Mouse (Mus musculus) MEL (cell line): ENCODE results near the gene Nip7. TPM values are rescaled to one million over a fixed set of nuclear protein-coding genes. Genes with fewer than 3 reads are reported as not detected.
A peak's percentile ranks its signal among the peaks of the same experiment; 100 is the strongest.

Experiments used
- DNase-seq: peaks from one replicate; pipeline ENCODE4 v3.0.0; 2011; ENCODE audit warnings: low read depth, low spot score
- H3K27ac ChIP-seq: 2 replicates; pipeline ENCODE4 v1.5.1; 2012; ENCODE audit warnings: low read depth, mild to moderate bottlenecking, control low read depth, low read length, moderate library complexity; ENCODE audit not compliant: control insufficient read depth
- H3K27me3 ChIP-seq, 2 experiments: fragments of 150-350 bp in 1 of 2; sonication (generic) in 1 of 2; 2 replicates each; pipeline ENCODE4 v1.6.1; 2012; ENCODE audit warnings: low read length in 2 of 2, mild to moderate bottlenecking in 2 of 2, improper control_type of control experiment in 1 of 2, moderate library complexity in 1 of 2; ENCODE audit not compliant: insufficient read depth in 2 of 2, control insufficient read depth in 1 of 2
- H3K36me3 ChIP-seq, 2 experiments: 2 replicates each; pipeline ENCODE4 v1.6.1; 2012 to 2014; ENCODE audit warnings: low read length in 2 of 2, improper control_type of control experiment in 1 of 2, inconsistent platforms in 1 of 2, mild to moderate bottlenecking in 1 of 2; ENCODE audit not compliant: insufficient read depth in 2 of 2, control insufficient read depth in 1 of 2
- H3K4me1 ChIP-seq, 2 experiments: fragments of 150-350 bp in 1 of 2; sonication (generic) in 1 of 2; 2 replicates each; pipeline ENCODE4 v1.6.1; 2012; ENCODE audit warnings: low read length in 2 of 2, improper control_type of control experiment in 1 of 2, mild to moderate bottlenecking in 1 of 2; ENCODE audit not compliant: insufficient read depth in 2 of 2, control insufficient read depth in 1 of 2
- H3K4me3 ChIP-seq, 2 experiments: fragments of 150-350 bp in 1 of 2; sonication (generic) in 1 of 2; 2 replicates each; pipeline ENCODE4 v1.5.1; 2012; ENCODE audit warnings: low read depth in 2 of 2, low read length in 2 of 2, mild to moderate bottlenecking in 2 of 2, moderate library complexity in 2 of 2, control low read depth in 1 of 2, improper control_type of control experiment in 1 of 2; ENCODE audit not compliant: control insufficient read depth in 1 of 2, insufficient read depth in 1 of 2
- H3K79me2 ChIP-seq: 2 replicates; pipeline ENCODE4 v1.6.1; 2012; ENCODE audit warnings: mild to moderate bottlenecking, low read length, moderate library complexity; ENCODE audit not compliant: control insufficient read depth, poor library complexity, insufficient read depth
- H3K9ac ChIP-seq: 2 replicates; pipeline ENCODE4 v1.6.1; 2012; ENCODE audit warnings: low read depth, mild to moderate bottlenecking, control low read depth, low read length, moderate library complexity; ENCODE audit not compliant: control insufficient read depth, poor library complexity, severe bottlenecking
- H3K9me3 ChIP-seq: fragments of 150-350 bp; sonication (generic); replicated peaks from 2 replicates; pipeline ENCODE4 v1.6.1; 2012; ENCODE audit warnings: mild to moderate bottlenecking, low read length, improper control_type of control experiment, moderate library complexity; ENCODE audit not compliant: insufficient read depth
- BHLHE40 ChIP-seq: IDR thresholded peaks from 2 replicates; pipeline ENCODE4 v1.6.1; 2012; ENCODE audit warnings: low read depth, mild to moderate bottlenecking, inconsistent platforms, low read length, improper control_type of control experiment, borderline replicate concordance
- CHD1 ChIP-seq: IDR thresholded peaks from 2 replicates; pipeline ENCODE4 v1.6.1; 2012; ENCODE audit warnings: low read depth, mild to moderate bottlenecking, inconsistent platforms, low read length, improper control_type of control experiment
- CHD2 ChIP-seq: IDR thresholded peaks from 2 replicates; pipeline ENCODE4 v1.6.1; 2011; ENCODE audit warnings: low read length, improper control_type of control experiment
- CTCF ChIP-seq, 3 experiments: IDR thresholded peaks in 2 of 3; conservative IDR thresholded peaks in 1 of 3; 2 replicates each; pipeline ENCODE4 v1.5.1; 2011 to 2012; ENCODE audit warnings: low read length in 3 of 3, low read depth in 2 of 3, mild to moderate bottlenecking in 2 of 3, improper control_type of control experiment in 1 of 3, inconsistent platforms in 1 of 3, mixed read lengths in 1 of 3, moderate library complexity in 1 of 3; ENCODE audit not compliant: control insufficient read depth in 1 of 3, insufficient read depth in 1 of 3, poor library complexity in 1 of 3, severe bottlenecking in 1 of 3
- E2F4 ChIP-seq: IDR thresholded peaks from 2 replicates; pipeline ENCODE4 v1.6.1; 2011; ENCODE audit warnings: low read depth, low read length, improper control_type of control experiment, borderline replicate concordance
- ELF1 ChIP-seq: IDR thresholded peaks from 2 replicates; pipeline ENCODE4 v1.6.1; 2014; ENCODE audit warnings: low read depth, mild to moderate bottlenecking, inconsistent platforms, low read length, improper control_type of control experiment, moderate library complexity
- EP300 ChIP-seq, 2 experiments: IDR thresholded peaks; 2 replicates each; pipeline ENCODE4 v1.6.1; 2011; ENCODE audit warnings: improper control_type of control experiment in 2 of 2, low read length in 2 of 2, low read depth in 1 of 2, mild to moderate bottlenecking in 1 of 2
- ETS1 ChIP-seq: IDR thresholded peaks from 2 replicates; pipeline ENCODE4 v1.6.1; 2012; ENCODE audit warnings: low read depth, mild to moderate bottlenecking, inconsistent platforms, low read length, improper control_type of control experiment, moderate library complexity
- GABPA ChIP-seq: IDR thresholded peaks from 2 replicates; pipeline ENCODE4 v1.6.1; 2012; ENCODE audit warnings: low read depth, mild to moderate bottlenecking, inconsistent platforms, low read length, improper control_type of control experiment, moderate library complexity
- GATA1 ChIP-seq: IDR thresholded peaks from 2 replicates; pipeline ENCODE4 v1.6.1; 2011; ENCODE audit warnings: low read depth, low read length, improper control_type of control experiment
- JUND ChIP-seq: IDR thresholded peaks from 2 replicates; pipeline ENCODE4 v1.6.1; 2011; ENCODE audit warnings: low read depth, mild to moderate bottlenecking, improper control_type of control experiment, low read length
- KAT2A ChIP-seq: conservative IDR thresholded peaks from 2 replicates; pipeline ENCODE4 v1.6.1; 2012; ENCODE audit warnings: low read depth, low read length, improper control_type of control experiment, inconsistent platforms
- MAFK ChIP-seq: IDR thresholded peaks from 2 replicates; pipeline ENCODE4 v1.6.1; 2011; ENCODE audit warnings: low read depth, mild to moderate bottlenecking, low read length, improper control_type of control experiment, borderline replicate concordance
- MAX ChIP-seq: IDR thresholded peaks from 2 replicates; pipeline ENCODE4 v1.6.1; 2011; ENCODE audit warnings: low read length, improper control_type of control experiment
- MAZ ChIP-seq: IDR thresholded peaks from 2 replicates; pipeline ENCODE4 v1.6.1; 2012; ENCODE audit warnings: low read depth, mild to moderate bottlenecking, inconsistent platforms, low read length, improper control_type of control experiment
- MEF2A ChIP-seq: IDR thresholded peaks from 2 replicates; pipeline ENCODE4 v1.6.1; 2014; ENCODE audit warnings: low read depth, mild to moderate bottlenecking, inconsistent platforms, low read length, improper control_type of control experiment; ENCODE audit not compliant: poor library complexity, insufficient replicate concordance, severe bottlenecking; ENCODE audit errors: extremely low read depth
- MXI1 ChIP-seq: IDR thresholded peaks from 2 replicates; pipeline ENCODE4 v1.6.1; 2011; ENCODE audit warnings: mild to moderate bottlenecking, low read depth, low read length, improper control_type of control experiment
- MYB ChIP-seq: IDR thresholded peaks from 2 replicates; pipeline ENCODE4 v1.6.1; 2011; ENCODE audit warnings: mild to moderate bottlenecking, low read depth, low read length, improper control_type of control experiment
- MYC ChIP-seq: IDR thresholded peaks from 2 replicates; pipeline ENCODE4 v1.6.1; 2011; ENCODE audit warnings: low read depth, mild to moderate bottlenecking, low read length, improper control_type of control experiment, moderate library complexity
- NRF1 ChIP-seq: IDR thresholded peaks from 2 replicates; pipeline ENCODE4 v1.6.1; 2014; ENCODE audit warnings: low read depth, mild to moderate bottlenecking, inconsistent platforms, low read length, improper control_type of control experiment, moderate library complexity; ENCODE audit not compliant: poor library complexity, insufficient read depth, severe bottlenecking
- POLR2A ChIP-seq, 2 experiments: IDR thresholded peaks; 2 replicates each; pipeline ENCODE4 v1.6.1; 2011 to 2012; ENCODE audit warnings: low read length in 2 of 2, mild to moderate bottlenecking in 2 of 2, control low read depth in 1 of 2, improper control_type of control experiment in 1 of 2, low read depth in 1 of 2, moderate library complexity in 1 of 2; ENCODE audit not compliant: control insufficient read depth in 1 of 2, insufficient read depth in 1 of 2, poor library complexity in 1 of 2
- POLR2AphosphoS2 ChIP-seq: IDR thresholded peaks from 2 replicates; pipeline ENCODE4 v1.6.1; 2011; ENCODE audit warnings: low read length, improper control_type of control experiment
- RCOR1 ChIP-seq: IDR thresholded peaks from 2 replicates; pipeline ENCODE4 v1.6.1; 2012; ENCODE audit warnings: low read depth, mild to moderate bottlenecking, inconsistent platforms, low read length, improper control_type of control experiment
- SIN3A ChIP-seq: IDR thresholded peaks from 2 replicates; pipeline ENCODE4 v1.6.1; 2012; ENCODE audit warnings: low read length, improper control_type of control experiment, inconsistent platforms
- SMC3 ChIP-seq: IDR thresholded peaks from 2 replicates; pipeline ENCODE4 v1.6.1; 2011; ENCODE audit warnings: low read depth, low read length, improper control_type of control experiment
- TAL1 ChIP-seq: IDR thresholded peaks from 2 replicates; pipeline ENCODE4 v1.6.1; 2012; ENCODE audit warnings: mild to moderate bottlenecking, inconsistent platforms, low read length, moderate library complexity, mixed read lengths
- TBP ChIP-seq: IDR thresholded peaks from 2 replicates; pipeline ENCODE4 v1.8.0; 2011; ENCODE audit warnings: low read depth, low read length, improper control_type of control experiment
- TCF12 ChIP-seq: IDR thresholded peaks from 2 replicates; pipeline ENCODE4 v1.6.1; 2014; ENCODE audit warnings: low read depth, mild to moderate bottlenecking, inconsistent platforms, low read length, improper control_type of control experiment, moderate library complexity
- UBTF ChIP-seq: IDR thresholded peaks from 2 replicates; pipeline ENCODE4 v1.6.1; 2012; ENCODE audit warnings: low read depth, mild to moderate bottlenecking, inconsistent platforms, low read length, improper control_type of control experiment, moderate library complexity, borderline replicate concordance; ENCODE audit not compliant: insufficient read depth
- USF1 ChIP-seq: IDR thresholded peaks from 2 replicates; pipeline ENCODE4 v1.6.1; 2014; ENCODE audit warnings: low read depth, mild to moderate bottlenecking, inconsistent platforms, low read length, improper control_type of control experiment, moderate library complexity
- USF2 ChIP-seq, 2 experiments: IDR thresholded peaks; 2 replicates each; pipeline ENCODE4 v1.6.1; 2011 to 2012; ENCODE audit warnings: improper control_type of control experiment in 2 of 2, low read length in 2 of 2, borderline replicate concordance in 1 of 2, inconsistent platforms in 1 of 2, low read depth in 1 of 2, mild to moderate bottlenecking in 1 of 2; ENCODE audit not compliant: insufficient read depth in 1 of 2
- ZC3H11A ChIP-seq: IDR thresholded peaks from 2 replicates; pipeline ENCODE4 v1.6.1; 2012; ENCODE audit warnings: low read depth, mild to moderate bottlenecking, inconsistent platforms, low read length, improper control_type of control experiment
- ZKSCAN1 ChIP-seq: IDR thresholded peaks from 2 replicates; pipeline ENCODE4 v1.6.1; 2012; ENCODE audit warnings: low read depth, mild to moderate bottlenecking, inconsistent platforms, low read length, improper control_type of control experiment, moderate library complexity
- ZNF384 ChIP-seq: IDR thresholded peaks from 2 replicates; pipeline ENCODE4 v1.6.1; 2012; ENCODE audit warnings: low read depth, mild to moderate bottlenecking, inconsistent platforms, low read length, improper control_type of control experiment
- polyA plus RNA-seq, 2 experiments: library from polyadenylated mRNA; stranded (reverse) in 1 of 2; unstranded in 1 of 2; fragments of >175 nt in 1 of 2; fragments of >200 nt in 1 of 2; gene quantifications; 2 replicates each; pipeline versions ENCODE4 v1.2.1 to v1.2.4; 2012; ENCODE audit warnings: low replicate concordance in 2 of 2, low read depth in 1 of 2; ENCODE audit not compliant: insufficient read length in 2 of 2, insufficient read depth in 1 of 2, missing spikeins in 1 of 2
- total RNA-seq: library from RNA; depleted of rRNA; stranded (reverse); fragments of 300-350 nt; gene quantifications from 2 replicates; pipeline ENCODE4 v1.2.3, GENCODE M21; 2012; rRNA removed

The Nip7 gene
- total RNA-seq: 261 and 278 TPM in 2 replicates
- 100 to 1,000 TPM; 189 to 336 TPM for polyA plus RNA-seq

DNA sequence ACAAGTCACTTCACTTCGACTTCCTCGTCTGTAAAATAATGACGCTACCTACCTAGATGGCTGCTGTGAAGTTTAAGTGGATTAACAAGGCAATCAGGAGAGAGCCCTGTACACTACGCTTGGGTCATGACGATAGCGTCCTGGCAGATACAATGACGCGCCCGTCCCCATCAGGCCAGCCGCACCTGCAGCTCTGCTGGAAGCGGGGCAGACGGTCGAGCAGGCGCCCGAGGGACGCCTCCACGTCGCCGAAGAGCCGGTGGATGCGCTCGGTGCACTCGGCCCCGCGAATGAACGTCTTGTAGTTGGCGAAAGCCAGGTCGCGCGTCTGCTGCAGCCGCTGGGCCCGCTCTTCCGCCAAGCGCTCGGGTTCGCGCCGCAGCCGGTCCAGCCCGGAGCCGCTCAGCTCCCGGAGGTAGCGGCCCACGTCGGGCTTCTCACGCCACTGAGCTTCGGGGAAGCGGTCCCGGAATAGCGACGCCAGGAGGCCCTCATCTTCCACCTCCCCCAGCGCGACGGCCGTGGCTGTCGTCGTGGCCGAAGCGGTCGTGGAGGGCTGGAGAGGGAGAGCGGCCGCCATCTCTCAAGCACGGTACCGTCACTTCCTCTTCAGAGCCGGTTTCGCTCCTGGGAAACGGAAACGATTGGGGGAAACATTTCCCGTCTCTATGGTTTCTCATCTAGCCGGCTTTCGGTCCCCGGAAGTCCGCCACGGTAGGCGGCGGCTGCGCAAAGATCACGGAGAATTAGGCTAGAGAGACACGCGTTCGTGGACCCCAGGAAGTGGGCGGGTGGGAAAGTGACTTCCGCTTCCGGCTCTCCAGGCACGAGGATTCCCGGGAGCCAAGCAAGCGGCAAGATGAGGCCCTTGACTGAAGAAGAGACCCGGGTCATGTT lies at the start of gene Nip7, which contains the start of gene Cog8:
Nip7 (plus strand) TSS at position 802 of the 897 bp plus-strand sequence.
Cog8 (minus strand) TSS at position 614 of the 897 bp plus-strand sequence.
- peak within 1 kb of the TSS; percentile 97 for H3K9ac ChIP-seq
- peaks cover 48% of the 10 kb centered on the region for H3K79me2 ChIP-seq
- DNase-seq: peak; percentile 99
- H3K4me1 ChIP-seq: peaks cover 0 to 17% of the 10 kb centered on the region in 2 experiments; a peak in 2 of 4 replicates
- H3K9me3 ChIP-seq: no peaks in the 10 kb centered on the region
- no peaks in the 10 kb centered on the region for H3K27me3 ChIP-seq
- peak within 1 kb of the TSS; percentile 82 to 92 for H3K4me3 ChIP-seq
- peaks cover 3 to 27% of the 10 kb centered on the region in 2 experiments for H3K36me3 ChIP-seq
- H3K27ac ChIP-seq: peak within 1 kb of the TSS; percentile 75
- TF ChIP-seq CHD2 (no peak), ZNF384 (no peak), TAL1 (no peak), CHD1 (no peak; the same call in 1 of the 2 replicates), MAFK (no peak), GATA1 (no peak), BHLHE40 (0 out of 2 replicates have a peak, but pooled peaks have one; percentile 33), TBP (peak; percentile 85), NRF1 (peak; percentile 77), TCF12 (peak; percentile 68), KAT2A (peak; percentile 91), MAX (peak; percentile 92), POLR2AphosphoS2 (peak; percentile 91; the same call in 1 of the 2 replicates), ELF1 (peak; percentile 99), JUND (no peak), MYC (peak; percentile 97), POLR2A (IDR thresholded peaks at IDR 0.05; ENCODE audit: control insufficient read depth in 1 of 2, insufficient read depth in 1 of 2, low read depth in 1 of 2, low read length in 2 of 2, poor library complexity in 1 of 2) (peak; percentile 84 to 88; a peak in 3 of 4 replicates), MXI1 (peak; percentile 98), ZC3H11A (no peak), USF1 (no peak), EP300 (IDR thresholded peaks at IDR 0.05; ENCODE audit: low read depth in 1 of 2, low read length in 2 of 2) (no peak), ZKSCAN1 (no peak), SIN3A (peak; percentile 97), GABPA (no peak), MAZ (peak; percentile 61; the same call in 1 of the 2 replicates), SMC3 (no peak), MEF2A (no peak), CTCF (IDR thresholded peaks at IDR 0.05 in 2 of 3, conservative IDR thresholded peaks at IDR 0.05 in 1 of 3; ENCODE audit: control insufficient read depth in 1 of 3, insufficient read depth in 1 of 3, low read depth in 2 of 3, low read length in 3 of 3, poor library complexity in 1 of 3, severe bottlenecking in 1 of 3) (0 out of 6 replicates have a peak, but pooled peaks of 1 of the 3 experiments have one; percentile 1), RCOR1 (peak; percentile 6; the same call in 1 of the 2 replicates), E2F4 (no peak), USF2 (IDR thresholded peaks at IDR 0.05; ENCODE audit: borderline replicate concordance in 1 of 2, insufficient read depth in 1 of 2, low read depth in 1 of 2, low read length in 2 of 2) (no peak), UBTF (no peak), MYB (no peak), ETS1 (0 out of 2 replicates have a peak, but pooled peaks have one; percentile 29)
